Mouse (Mus musculus) limb, embryonic 14.5 days (tissue): ENCODE measurements around the gene Rxfp4. TPM values are rescaled to one million over a fixed set of nuclear protein-coding genes. Genes with fewer than 3 reads are reported as not detected.
A peak's percentile ranks its signal among the peaks of the same experiment; 100 is the strongest.

Experiments used
- ATAC-seq: fragments of 200-750 bp; cut with Nextera tagmentation; 2 replicates; pipeline ENCODE4 v1.8.0; 2017; ENCODE audit warnings: low read depth, moderate number of reproducible peaks, moderate TSS enrichment; ENCODE audit not compliant: low FRiP score
- DNase-seq: peaks from one replicate; pipeline ENCODE4 v3.0.0-alpha.2; 2015; ENCODE audit warnings: low spot score
- H3K27ac ChIP-seq: fragments of 300-500 bp; sonication (generic); replicated peaks from 2 replicates; pipeline ENCODE4 v1.5.1; 2014; ENCODE audit warnings: low read depth, mild to moderate bottlenecking, low read length, moderate library complexity, mixed read lengths
- H3K27me3 ChIP-seq: fragments of 300-500 bp; sonication (generic); 2 replicates; pipeline ENCODE4 v1.6.1; 2014; ENCODE audit warnings: low read length, mixed read lengths; ENCODE audit not compliant: control insufficient read depth, insufficient read depth
- H3K36me3 ChIP-seq: fragments of 300-500 bp; sonication (generic); 2 replicates; pipeline ENCODE4 v1.6.1; 2014; ENCODE audit warnings: mild to moderate bottlenecking, low read length, moderate library complexity, mixed read lengths; ENCODE audit not compliant: control insufficient read depth, insufficient read depth
- H3K4me1 ChIP-seq: fragments of 300-500 bp; sonication (generic); 2 replicates; pipeline ENCODE4 v1.6.1; 2014; ENCODE audit warnings: antibody characterized with exemption, low read length, mixed read lengths; ENCODE audit not compliant: control insufficient read depth, insufficient read depth
- H3K4me2 ChIP-seq: fragments of 300-500 bp; sonication (generic); replicated peaks from 2 replicates; pipeline ENCODE4 v1.6.1; 2014; ENCODE audit warnings: low read depth, mild to moderate bottlenecking, low read length, moderate library complexity; ENCODE audit not compliant: severe bottlenecking
- H3K4me3 ChIP-seq: fragments of 300-500 bp; sonication (generic); replicated peaks from 2 replicates; pipeline ENCODE4 v1.5.1; 2014; ENCODE audit warnings: low read length
- H3K9ac ChIP-seq: fragments of 300-500 bp; sonication (generic); 2 replicates; pipeline ENCODE4 v1.6.1; 2014; ENCODE audit warnings: mild to moderate bottlenecking, low read depth, low read length, moderate library complexity; ENCODE audit not compliant: severe bottlenecking
- H3K9me3 ChIP-seq: fragments of 300-500 bp; sonication (generic); 2 replicates; pipeline ENCODE4 v1.6.1; 2016; ENCODE audit warnings: low read length; ENCODE audit not compliant: control insufficient read depth
- POLR2A ChIP-seq: fragments of 200-500 bp; IDR thresholded peaks from 2 replicates; pipeline ENCODE4 v1.8.0; 2012; ENCODE audit warnings: inconsistent platforms, mild to moderate bottlenecking, moderate library complexity, borderline replicate concordance; ENCODE audit not compliant: insufficient read depth, insufficient read length; ENCODE audit errors: extremely low read depth
- WGBS: fragments of 180-500 bp; shearing (Covaris S2); extraction: QIAGEN DNeasy Blood & Tissue Kit; methylation state at CpG from one replicate; pipeline ENCODE4 v1.1.7; 2014; 5-methylcytosine and 5-hydroxymethylcytosine counted together
- polyA plus RNA-seq, 2 experiments: library from polyadenylated mRNA; depleted of rRNA in 1 of 2; stranded (reverse) in 1 of 2; unstranded in 1 of 2; fragments of >200 nt; fragmentation: Nextera tagmentation in 1 of 2; extraction: Ambion mirVana in 1 of 2; gene quantifications; 2 replicates each; pipeline versions ENCODE4 v1.2.1 to v1.2.3; 2012 to 2014

The Rxfp4 gene
- polyA plus RNA-seq, 2 experiments = 0.15 TPM; not detected in 1

DNA sequence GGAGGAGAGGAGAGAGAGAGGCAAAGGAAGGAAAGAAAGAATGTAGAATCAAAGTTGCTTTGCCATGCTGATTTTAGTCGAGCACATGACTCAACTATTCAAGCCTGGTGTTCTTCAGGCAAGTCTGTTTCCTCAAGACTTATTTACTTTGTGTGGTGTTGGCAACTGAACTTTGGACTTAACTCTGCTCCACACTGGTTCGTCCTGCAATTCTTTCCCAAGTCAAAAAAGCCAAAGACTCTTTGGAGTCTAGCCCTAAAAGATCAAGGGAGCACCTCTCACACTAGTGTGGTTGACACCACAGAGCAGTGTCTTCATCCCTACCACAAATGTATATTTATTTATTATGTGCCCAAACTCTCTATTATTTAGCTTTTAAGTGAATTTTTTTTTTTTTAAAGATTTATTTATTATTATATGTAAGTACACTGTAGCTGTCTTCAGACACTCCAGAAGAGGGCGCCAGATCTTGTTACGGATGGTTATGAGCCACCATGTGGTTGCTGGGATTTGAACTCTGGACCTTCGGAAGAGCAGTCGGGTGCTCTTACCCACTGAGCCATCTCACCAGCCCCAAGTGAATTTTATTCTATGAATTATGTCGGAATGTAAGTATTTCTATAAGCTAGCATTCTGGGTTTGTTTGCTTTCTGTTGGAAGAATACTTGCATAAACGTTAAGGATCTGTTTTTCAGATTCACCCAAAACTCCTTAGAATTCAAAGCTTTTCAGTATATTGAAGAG is 31.5 kb upstream of the Rxfp4 start:
- H3K36me3 ChIP-seq = peaks cover 21% of the 10 kb centered on the region
- 63% methylated on average over 7 of the region's 8 CpGs for WGBS
- no peak for DNase-seq
- H3K27ac ChIP-seq = peak overlapping the region; percentile 99
- peak overlapping the region; percentile 88 for H3K4me3 ChIP-seq
- TF ChIP-seq POLR2A = no peak
- H3K27me3 ChIP-seq = no peaks in the 10 kb centered on the region
- peaks cover 9% of the 10 kb centered on the region for H3K4me1 ChIP-seq
- peak overlapping the region; percentile 57 for H3K4me2 ChIP-seq
- no peak for ATAC-seq
- H3K9me3 ChIP-seq = no peaks in the 10 kb centered on the region
- peak overlapping the region; percentile 57 for H3K9ac ChIP-seq

- Histone ChIP-seq H3K9me3 (no peaks in the 10 kb centered on the region), H3K4me1 (peaks cover 9% of the 10 kb centered on the region), H3K27ac (no peak overlapping the region), H3K9ac (no peak overlapping the region), H3K27me3 (no peaks in the 10 kb centered on the region), H3K4me2 (no peak overlapping the region), H3K4me3 (no peak overlapping the region), H3K36me3 (peaks cover 15% of the 10 kb centered on the region)
- DNase-seq = no peak
- no peak for ATAC-seq
- no peak for TF ChIP-seq POLR2A
- 86% methylated on average over 2 of the region's 2 CpGs for WGBS
These were observed 30.9 kb upstream of the Rxfp4 start for GRCm38 (mm10) chr3:88683814-88684213.

DNA sequence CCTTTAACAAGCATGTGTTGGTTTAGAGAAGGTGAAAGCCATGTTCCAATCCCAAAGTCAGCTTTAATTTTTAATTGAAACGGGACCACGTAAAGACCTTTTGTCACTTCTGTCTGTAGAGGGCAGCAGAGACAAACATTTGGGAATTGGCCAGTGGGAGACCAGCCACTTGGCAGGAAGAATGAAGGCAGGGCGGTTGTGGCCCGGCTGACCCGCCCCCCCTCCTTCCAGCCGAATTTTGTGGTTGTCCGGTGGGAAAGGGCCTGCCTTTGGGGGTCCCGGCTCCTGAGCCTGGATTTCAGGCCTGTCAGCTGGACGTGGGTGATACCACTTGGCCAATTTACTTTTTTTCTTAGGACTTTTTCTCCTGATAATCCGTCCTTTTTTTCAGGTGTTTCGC is 24.5 kb upstream of the Rxfp4 start:
- ATAC-seq (peak; percentile 81), DNase-seq (peak; percentile 88)
- Histone ChIP-seq H3K27me3 (no peaks in the 10 kb centered on the region), H3K9ac (peak overlapping the region; percentile 48; the same call in 1 of the 2 replicates), H3K9me3 (no peaks in the 10 kb centered on the region), H3K4me3 (peak overlapping the region; percentile 26), H3K4me1 (no peaks in the 10 kb centered on the region), H3K36me3 (no peaks in the 10 kb centered on the region), H3K27ac (no peak overlapping the region), H3K4me2 (peak overlapping the region; percentile 62)
- TF ChIP-seq POLR2A = no peak
- WGBS = 11% methylated on average over 11 of the region's 11 CpGs

- Histone ChIP-seq H3K27ac (no peak overlapping the region), H3K27me3 (no peaks in the 10 kb centered on the region), H3K4me2 (no peak overlapping the region), H3K4me3 (no peak overlapping the region), H3K9ac (no peak overlapping the region), H3K4me1 (no peaks in the 10 kb centered on the region), H3K36me3 (no peaks in the 10 kb centered on the region), H3K9me3 (no peaks in the 10 kb centered on the region)
- no peak for TF ChIP-seq POLR2A
- 79% methylated on average over 4 of the region's 4 CpGs for WGBS
- no peak for DNase-seq
- no peak for ATAC-seq
These were observed 11.2 kb upstream of the Rxfp4 start for GRCm38 (mm10) chr3:88664095-88664494.

- TF ChIP-seq POLR2A = no peak
- H3K27me3 ChIP-seq = no peaks in the 10 kb centered on the region
- no peak for ATAC-seq
- H3K4me1 ChIP-seq = peaks cover 3% of the 10 kb centered on the region; the same call in 1 of the 2 replicates
- 24% methylated on average over 6 of the region's 6 CpGs for WGBS
- no peak overlapping the region for H3K4me2 ChIP-seq
- H3K27ac ChIP-seq = no peak overlapping the region
- no peak overlapping the region for H3K9ac ChIP-seq
- DNase-seq = no peak
- no peaks in the 10 kb centered on the region for H3K36me3 ChIP-seq
- H3K9me3 ChIP-seq = no peaks in the 10 kb centered on the region
- H3K4me3 ChIP-seq = no peak overlapping the region
These were observed 6.9 kb upstream of the Rxfp4 start for GRCm38 (mm10) chr3:88659798-88660197.
